Mouse (Mus musculus): Measurements from ENCODE around the gene Nudt14.

Nudt14 gene

GRCm38 (mm10) chr12:112950040-112950760 is 8.3 kb upstream of the Nudt14 start:
- DNase-seq, result peak; percentile 85

GRCm38 (mm10) chr12:112947307-112947706 is 5.4 kb upstream of the Nudt14 start:
- DNase-seq, result peak; percentile 36

- no peak for DNase-seq
Observed at GRCm38 (mm10) chr12:112943669-112944068, 1.7 kb upstream of the Nudt14 start.

GRCm38 (mm10) chr12:112941156-112941775 is 658 bp downstream of the Nudt14 start:
- DNase-seq, result no peak

- DNase-seq, result no peak
Observed at GRCm38 (mm10) chr12:112940710-112941109, 1.2 kb downstream of the Nudt14 start.

- no peak for DNase-seq
Observed at GRCm38 (mm10) chr12:112940238-112940637, 1.7 kb downstream of the Nudt14 start.

- DNase-seq, result no peak
Observed at GRCm38 (mm10) chr12:112938873-112939565, 2.9 kb downstream of the Nudt14 start.

- no peak for DNase-seq
Observed at GRCm38 (mm10) chr12:112938366-112938765, 3.6 kb downstream of the Nudt14 start.

GRCm38 (mm10) chr12:112937906-112938305 is 4.0 kb downstream of the Nudt14 start:
- DNase-seq, result no peak

- no peak for DNase-seq
Observed at GRCm38 (mm10) chr12:112932647-112933046, 9.3 kb downstream of the Nudt14 start.

- DNase-seq, result peak; percentile 48
Observed at GRCm38 (mm10) chr12:112929562-112930352, 12.2 kb downstream of the Nudt14 start, which contains the start of gene Jag2. Gene Jag2, minus strand, starts transcription at chr12:112929776.

GRCm38 (mm10) chr12:112928401-112929241 is 13.3 kb downstream of the Nudt14 start:
- DNase-seq, result no peak

GRCm38 (mm10) chr12:112927265-112927664 is 14.7 kb downstream of the Nudt14 start:
- DNase-seq, result no peak

GRCm38 (mm10) chr12:112925950-112926349 is 16.0 kb downstream of the Nudt14 start:
- no peak for DNase-seq

GRCm38 (mm10) chr12:112922541-112922940 is 19.4 kb downstream of the Nudt14 start:
- no peak for DNase-seq

- DNase-seq, result no peak
Observed at GRCm38 (mm10) chr12:112921518-112921917, 20.4 kb downstream of the Nudt14 start.

- DNase-seq, result no peak
Observed at GRCm38 (mm10) chr12:112917906-112918305, 24.0 kb downstream of the Nudt14 start.

- no peak for DNase-seq
Observed at GRCm38 (mm10) chr12:112917486-112917885, 24.4 kb downstream of the Nudt14 start.

- no peak for DNase-seq
Observed at GRCm38 (mm10) chr12:112916698-112917400, 25.1 kb downstream of the Nudt14 start.

GRCm38 (mm10) chr12:112915587-112915986 is 26.3 kb downstream of the Nudt14 start:
- DNase-seq, result no peak

- DNase-seq, result no peak
Observed at GRCm38 (mm10) chr12:112914527-112914926, 27.4 kb downstream of the Nudt14 start.
